Mouse (Mus musculus): ENCODE results near the gene Cilp. TPM values are rescaled to one million over a fixed set of nuclear protein-coding genes. Genes with fewer than 3 reads are reported as not detected.

Cilp gene
- polyA plus RNA-seq, 1 experiment from 2014 or later = 0.11 TPM

DNA sequence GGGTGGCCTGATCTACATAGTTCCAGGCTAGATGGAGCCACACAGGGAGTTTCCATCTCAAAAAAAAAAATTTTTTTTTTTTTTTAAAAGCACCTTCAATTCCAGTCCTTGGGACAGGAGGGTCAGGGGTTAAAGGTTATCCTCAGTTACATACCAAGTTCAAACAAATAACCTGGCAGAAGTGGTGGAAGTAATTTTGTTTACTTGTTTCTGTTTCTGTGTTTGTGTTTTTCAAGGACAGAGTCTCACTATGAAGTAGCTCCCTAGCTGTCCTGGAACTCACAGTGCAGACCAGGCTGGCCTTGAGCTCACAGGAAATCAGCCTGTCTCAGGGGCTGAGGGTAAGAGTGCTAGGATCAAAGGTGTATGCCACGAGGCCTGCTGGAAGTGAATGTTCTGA lies 29.4 kb upstream of the Cilp start:
- Histone ChIP-seq H3K4me1 (no peaks in the 10 kb centered on the region), H3K4me2 (replicated peaks) (no peak overlapping the region), H3K27ac (replicated peaks) (no peak overlapping the region), H3K4me3 (no peak overlapping the region), H3K9ac (replicated peaks) (no peak overlapping the region), H3K9me3 (no peaks in the 10 kb centered on the region), H3K27me3 (no peaks in the 10 kb centered on the region), H3K36me3 (0 out of 2 replicates have a peak, but pooled peaks cover 9% of the 10 kb centered on the region)
- no peak for ATAC-seq (ENCODE audit: low FRiP score, low read depth)
- 57% methylated on average over 1 of the region's 1 CpGs for WGBS

- 83% methylated on average over 11 of the region's 11 CpGs for WGBS
- H3K27ac ChIP-seq (replicated peaks) = no peak overlapping the region
- no peak overlapping the region for H3K9ac ChIP-seq (replicated peaks)
- H3K9me3 ChIP-seq = no peaks in the 10 kb centered on the region
- no peak overlapping the region for H3K4me2 ChIP-seq (replicated peaks)
- no peak for ATAC-seq (ENCODE audit: low FRiP score, low read depth)
- no peak overlapping the region for H3K4me3 ChIP-seq
- 0 out of 2 replicates have a peak, but pooled peaks cover 8% of the 10 kb centered on the region for H3K36me3 ChIP-seq
- H3K4me1 ChIP-seq = 0 out of 2 replicates have a peak, but pooled peaks cover 3% of the 10 kb centered on the region
- H3K27me3 ChIP-seq = no peaks in the 10 kb centered on the region
These were observed 27.4 kb upstream of the Cilp start for GRCm38 (mm10) chr9:65237616-65238015.

GRCm38 (mm10) chr9:65238191-65238760 lies 26.7 kb upstream of the Cilp start:
- Histone ChIP-seq H3K27ac (replicated peaks) (no peak overlapping the region), H3K4me3 (no peak overlapping the region), H3K4me2 (replicated peaks) (no peak overlapping the region), H3K9me3 (no peaks in the 10 kb centered on the region), H3K36me3 (0 out of 2 replicates have a peak, but pooled peaks cover 6% of the 10 kb centered on the region), H3K27me3 (no peaks in the 10 kb centered on the region), H3K4me1 (0 out of 2 replicates have a peak, but pooled peaks cover 9% of the 10 kb centered on the region), H3K9ac (replicated peaks) (no peak overlapping the region)
- 78% methylated on average over 13 of the region's 13 CpGs for WGBS
- no peak for ATAC-seq (ENCODE audit: low FRiP score, low read depth)

- Histone ChIP-seq H3K4me1 (0 out of 2 replicates have a peak, but pooled peaks cover 10% of the 10 kb centered on the region), H3K27me3 (no peaks in the 10 kb centered on the region), H3K9me3 (no peaks in the 10 kb centered on the region), H3K27ac (replicated peaks) (no peak overlapping the region), H3K4me3 (no peak overlapping the region), H3K9ac (replicated peaks) (no peak overlapping the region), H3K4me2 (replicated peaks) (no peak overlapping the region), H3K36me3 (0 out of 2 replicates have a peak, but pooled peaks cover 6% of the 10 kb centered on the region)
- 95% methylated on average over 4 of the region's 4 CpGs for WGBS
- no peak for ATAC-seq (ENCODE audit: low FRiP score, low read depth)
These were observed 25.8 kb upstream of the Cilp start for GRCm38 (mm10) chr9:65239176-65239575.

DNA sequence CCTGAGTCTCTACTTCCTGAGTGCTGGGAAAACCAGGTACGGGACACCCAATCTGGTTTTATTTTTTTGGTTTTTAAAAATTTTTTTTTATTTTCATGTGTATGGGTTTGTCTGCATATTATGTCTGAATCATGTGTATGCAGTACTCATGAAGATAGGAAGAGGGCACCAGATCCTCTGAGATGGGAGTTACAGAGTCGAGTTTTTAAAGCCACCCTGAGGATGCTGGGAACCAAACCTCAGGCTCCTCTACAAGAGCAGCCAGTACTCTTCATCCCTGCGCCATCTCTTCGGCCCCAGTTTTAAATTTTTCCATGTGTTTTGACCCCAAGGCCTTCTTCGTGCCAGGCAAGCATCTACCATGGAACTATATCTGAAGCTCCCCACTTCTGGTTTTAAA lies 25.2 kb upstream of the Cilp start:
- Histone ChIP-seq H3K9ac (replicated peaks) (no peak overlapping the region), H3K4me3 (no peak overlapping the region), H3K36me3 (0 out of 2 replicates have a peak, but pooled peaks cover 6% of the 10 kb centered on the region), H3K9me3 (no peaks in the 10 kb centered on the region), H3K27me3 (no peaks in the 10 kb centered on the region), H3K27ac (replicated peaks) (no peak overlapping the region), H3K4me1 (0 out of 2 replicates have a peak, but pooled peaks cover 10% of the 10 kb centered on the region), H3K4me2 (replicated peaks) (no peak overlapping the region)
- ATAC-seq (ENCODE audit: low FRiP score, low read depth) = no peak
- 90% methylated on average over 5 of the region's 5 CpGs for WGBS

DNA sequence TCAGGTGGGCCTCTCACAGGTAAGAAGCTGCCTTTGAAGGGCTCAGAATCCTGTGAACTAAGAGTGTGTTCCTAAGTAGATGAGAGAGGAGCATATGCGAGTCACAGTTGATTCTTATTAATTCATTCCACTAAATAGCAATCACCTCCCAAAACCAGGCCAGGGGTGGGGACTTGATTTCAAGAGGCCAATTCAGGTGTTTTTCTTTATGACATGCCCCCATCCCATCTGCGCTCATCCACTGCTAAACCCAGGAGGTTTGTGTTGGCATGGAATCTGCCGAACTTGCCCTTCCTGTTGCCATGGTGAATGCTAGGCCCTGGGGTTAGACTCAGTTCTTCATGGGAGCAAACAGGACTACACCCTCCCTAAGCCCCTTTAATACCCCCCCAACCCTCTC lies 24.4 kb upstream of the Cilp start:
- Histone ChIP-seq H3K4me2 (replicated peaks) (no peak overlapping the region), H3K9me3 (no peaks in the 10 kb centered on the region), H3K27ac (replicated peaks) (no peak overlapping the region), H3K4me1 (0 out of 2 replicates have a peak, but pooled peaks cover 10% of the 10 kb centered on the region), H3K27me3 (no peaks in the 10 kb centered on the region), H3K9ac (replicated peaks) (no peak overlapping the region), H3K4me3 (no peak overlapping the region), H3K36me3 (0 out of 2 replicates have a peak, but pooled peaks cover 6% of the 10 kb centered on the region)
- ATAC-seq (ENCODE audit: low FRiP score, low read depth) = no peak
- 79% methylated on average over 3 of the region's 3 CpGs for WGBS

DNA sequence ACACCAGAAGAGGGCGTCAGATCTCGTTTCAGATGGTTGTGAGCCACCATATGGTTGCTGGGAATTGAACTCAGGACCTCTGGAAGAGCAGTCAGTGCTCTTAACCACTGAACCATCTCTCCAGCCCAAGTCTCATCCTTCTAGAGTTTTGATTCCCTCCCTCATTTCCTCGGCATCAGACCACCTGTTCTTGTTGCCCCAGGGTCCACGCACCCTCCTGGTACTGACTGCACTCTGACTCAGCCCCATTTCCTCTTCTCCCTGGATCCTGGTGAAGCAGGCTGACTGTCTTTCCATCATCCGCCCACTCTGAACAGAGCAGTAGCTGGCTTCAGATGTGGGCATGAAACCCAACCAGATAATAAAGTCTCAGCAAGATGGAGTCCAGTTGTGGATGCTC lies 23.0 kb upstream of the Cilp start:
- Histone ChIP-seq H3K4me3 (no peak overlapping the region), H3K4me1 (0 out of 2 replicates have a peak, but pooled peaks cover 10% of the 10 kb centered on the region), H3K36me3 (0 out of 2 replicates have a peak, but pooled peaks cover 6% of the 10 kb centered on the region), H3K9me3 (no peaks in the 10 kb centered on the region), H3K4me2 (replicated peaks) (no peak overlapping the region), H3K27ac (replicated peaks) (no peak overlapping the region), H3K27me3 (no peaks in the 10 kb centered on the region), H3K9ac (replicated peaks) (no peak overlapping the region)
- 73% methylated on average over 5 of the region's 5 CpGs for WGBS
- ATAC-seq (ENCODE audit: low FRiP score, low read depth) = no peak

GRCm38 (mm10) chr9:65243249-65243648 lies 21.7 kb upstream of the Cilp start:
- Histone ChIP-seq H3K9ac (replicated peaks) (no peak overlapping the region), H3K9me3 (no peaks in the 10 kb centered on the region), H3K36me3 (no peaks in the 10 kb centered on the region), H3K4me1 (0 out of 2 replicates have a peak, but pooled peaks cover 10% of the 10 kb centered on the region), H3K4me2 (replicated peaks) (no peak overlapping the region), H3K27ac (replicated peaks) (no peak overlapping the region; the same call in 1 of the 2 replicates), H3K4me3 (no peak overlapping the region), H3K27me3 (no peaks in the 10 kb centered on the region)
- ATAC-seq (ENCODE audit: low FRiP score, low read depth) = no peak
- WGBS = 46% methylated on average over 4 of the region's 4 CpGs

- Histone ChIP-seq H3K4me2 (replicated peaks) (no peak overlapping the region), H3K36me3 (no peaks in the 10 kb centered on the region), H3K4me1 (0 out of 2 replicates have a peak, but pooled peaks cover 10% of the 10 kb centered on the region), H3K27me3 (no peaks in the 10 kb centered on the region), H3K4me3 (no peak overlapping the region), H3K9me3 (no peaks in the 10 kb centered on the region), H3K27ac (replicated peaks) (no peak overlapping the region), H3K9ac (replicated peaks) (no peak overlapping the region)
- 60% methylated on average over 9 of the region's 9 CpGs for WGBS
- no peak for ATAC-seq (ENCODE audit: low FRiP score, low read depth)
These were observed 20.8 kb upstream of the Cilp start for GRCm38 (mm10) chr9:65244036-65244806.

DNA sequence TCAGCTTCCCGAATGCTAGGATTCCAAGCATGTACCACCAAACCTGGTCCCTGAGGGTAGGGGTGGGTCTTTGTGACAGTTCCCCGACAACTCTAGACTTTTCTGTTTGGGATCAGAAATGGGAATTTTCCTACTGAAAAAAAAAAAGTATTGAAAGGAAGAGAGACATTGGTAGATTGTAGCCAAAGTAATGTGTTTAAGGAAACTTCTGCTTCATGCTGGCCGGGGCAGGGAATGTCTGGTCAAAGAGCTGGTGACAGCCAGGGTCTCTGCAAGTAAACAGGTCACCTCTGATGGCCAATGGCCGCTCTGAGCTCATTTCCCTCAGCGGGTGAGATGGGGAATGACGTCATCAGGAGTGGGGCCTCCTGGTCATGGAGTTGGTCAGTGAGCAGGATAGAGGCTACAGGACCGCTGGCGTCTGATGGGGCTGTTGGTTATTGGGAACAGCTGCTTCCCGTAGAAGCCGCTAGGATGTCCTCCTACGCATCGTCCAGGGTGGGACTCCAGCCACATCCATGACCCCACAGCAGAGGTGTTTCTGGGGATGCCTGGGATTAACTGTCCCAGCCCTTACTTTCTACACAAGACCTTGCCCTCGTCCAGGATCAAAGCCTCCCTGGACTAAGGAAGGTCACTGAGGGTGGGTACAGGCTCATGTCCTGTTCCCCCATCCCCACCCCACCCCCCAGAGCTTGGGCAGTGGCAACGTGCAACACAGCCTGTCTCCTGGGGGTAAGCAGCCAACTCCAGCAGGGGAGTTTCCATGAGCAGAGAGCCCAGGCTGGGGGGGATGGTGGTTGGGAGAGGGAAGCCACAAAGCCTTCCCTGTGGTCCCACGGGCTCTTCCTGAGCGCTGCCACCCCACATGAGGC lies 17.2 kb upstream of the Cilp start:
- 76% methylated on average over 16 of the region's 16 CpGs for WGBS
- Histone ChIP-seq H3K36me3 (no peaks in the 10 kb centered on the region), H3K4me1 (0 out of 2 replicates have a peak, but pooled peaks cover 6% of the 10 kb centered on the region), H3K9ac (replicated peaks) (no peak overlapping the region), H3K27me3 (no peaks in the 10 kb centered on the region), H3K9me3 (no peaks in the 10 kb centered on the region), H3K4me3 (no peak overlapping the region), H3K27ac (replicated peaks) (no peak overlapping the region), H3K4me2 (replicated peaks) (no peak overlapping the region)
- no peak for ATAC-seq (ENCODE audit: low FRiP score, low read depth)

- Histone ChIP-seq H3K9ac (replicated peaks) (no peak overlapping the region), H3K4me1 (0 out of 2 replicates have a peak, but pooled peaks cover under 1% of the 10 kb centered on the region), H3K27ac (replicated peaks) (no peak overlapping the region), H3K4me3 (no peak overlapping the region), H3K4me2 (replicated peaks) (no peak overlapping the region), H3K27me3 (no peaks in the 10 kb centered on the region), H3K36me3 (no peaks in the 10 kb centered on the region), H3K9me3 (no peaks in the 10 kb centered on the region)
- WGBS = 98% methylated on average over 5 of the region's 5 CpGs
- no peak for ATAC-seq (ENCODE audit: low FRiP score, low read depth)
These were observed 16.6 kb upstream of the Cilp start for GRCm38 (mm10) chr9:65248377-65248690.
